Mouse (Mus musculus) fat pad, adult 2 months (tissue): Measurements from ENCODE around the gene Sp2.
A peak's percentile ranks its signal among the peaks of the same experiment; 100 is the strongest.

Experiments
- DNase-seq: peaks from one replicate; pipeline ENCODE4 v3.0.0-alpha.2; 2011; ENCODE audit warnings: low read depth, low spot score; ENCODE audit errors: extremely low read depth

Sp2 gene

GRCm38 (mm10) chr11:96916044-96916884 is 66.5 kb downstream of the Sp2 start, which contains the start of gene Cdk5rap3:
Gene Cdk5rap3, minus strand, starts transcription at chr11:96916496.
- DNase-seq = peak; percentile 68

- DNase-seq = no peak
These were observed 70.1 kb downstream of the Sp2 start for GRCm38 (mm10) chr11:96912682-96913081.

GRCm38 (mm10) chr11:96910003-96910402 is 72.8 kb downstream of the Sp2 start:
- no peak for DNase-seq

GRCm38 (mm10) chr11:96908594-96908993 is 74.2 kb downstream of the Sp2 start:
- DNase-seq = no peak

GRCm38 (mm10) chr11:96906431-96907161 is 76.2 kb downstream of the Sp2 start:
- DNase-seq = no peak
